Mouse (Mus musculus): ENCODE measurements around the gene Mapk8ip1. TPM values are rescaled to one million over a fixed set of nuclear protein-coding genes. Genes with fewer than 3 reads are reported as not detected.

Mapk8ip1 gene
- polyA plus RNA-seq (2016; fragmentation: Nextera tagmentation; extraction: Ambion mirVana) = 58.3 and 70.5 TPM in 2 replicates

GRCm38 (mm10) chr2:92401091-92401561, at the start of gene Mapk8ip1:
TSS of gene Mapk8ip1 (minus strand) at chr2:92401263.
- Histone ChIP-seq H3K9me3 (replicated peaks) (no peaks in the 10 kb centered on the region), H3K36me3 (peaks cover 31% of the 10 kb centered on the region), H3K27ac (replicated peaks) (peak within 1 kb of the TSS; percentile 91), H3K4me3 (peak within 1 kb of the TSS; percentile 80), H3K27me3 (ENCODE audit: low read depth, poor library complexity, severe bottlenecking) (0 out of 2 replicates have a peak, but pooled peaks cover 5% of the 10 kb centered on the region), H3K4me1 (peaks cover 75% of the 10 kb centered on the region)
- whole genome bisulfite sequencing = 7% methylated on average over 54 of the region's 59 CpGs
- peak; percentile 57 for DNase-seq (ENCODE audit: low spot score)

GRCm38 (mm10) chr2:92447121-92447740, 46.2 kb upstream of the Mapk8ip1 start:
- Histone ChIP-seq H3K9me3 (replicated peaks) (no peaks in the 10 kb centered on the region), H3K4me3 (no peak overlapping the region), H3K27me3 (ENCODE audit: low read depth, poor library complexity, severe bottlenecking) (no peaks in the 10 kb centered on the region), H3K36me3 (no peaks in the 10 kb centered on the region), H3K4me1 (peaks cover 28% of the 10 kb centered on the region), H3K27ac (replicated peaks) (no peak overlapping the region)
- DNase-seq (ENCODE audit: low spot score) = no peak
- 70% methylated on average over 7 of the region's 7 CpGs for WGBS

- Histone ChIP-seq H3K4me3 (no peak overlapping the region), H3K36me3 (no peaks in the 10 kb centered on the region), H3K27ac (replicated peaks) (no peak overlapping the region), H3K9me3 (replicated peaks) (no peaks in the 10 kb centered on the region), H3K27me3 (ENCODE audit: low read depth, poor library complexity, severe bottlenecking) (no peaks in the 10 kb centered on the region), H3K4me1 (peaks cover 28% of the 10 kb centered on the region)
- 75% methylated on average over 8 of the region's 8 CpGs for WGBS
- DNase-seq (ENCODE audit: low spot score) = no peak
Measured at GRCm38 (mm10) chr2:92446656-92447055, 45.6 kb upstream of the Mapk8ip1 start.

GRCm38 (mm10) chr2:92445890-92446289, 44.8 kb upstream of the Mapk8ip1 start:
- H3K27ac ChIP-seq (replicated peaks) = peak overlapping the region; percentile 28; the same call in 1 of the 2 replicates
- no peaks in the 10 kb centered on the region for H3K9me3 ChIP-seq (replicated peaks)
- peaks cover 28% of the 10 kb centered on the region for H3K4me1 ChIP-seq
- DNase-seq (ENCODE audit: low spot score) = no peak
- 34% methylated on average over 9 of the region's 9 CpGs for WGBS
- H3K4me3 ChIP-seq = no peak overlapping the region
- no peaks in the 10 kb centered on the region for H3K27me3 ChIP-seq (ENCODE audit: low read depth, poor library complexity, severe bottlenecking)
- H3K36me3 ChIP-seq = no peaks in the 10 kb centered on the region

- no peak overlapping the region for H3K27ac ChIP-seq (replicated peaks)
- H3K4me3 ChIP-seq = no peak overlapping the region
- no peak for DNase-seq (ENCODE audit: low spot score)
- 60% methylated on average over 4 of the region's 4 CpGs for WGBS
- H3K27me3 ChIP-seq (ENCODE audit: low read depth, poor library complexity, severe bottlenecking) = no peaks in the 10 kb centered on the region
- H3K9me3 ChIP-seq (replicated peaks) = no peaks in the 10 kb centered on the region
- H3K4me1 ChIP-seq = peaks cover 28% of the 10 kb centered on the region
- H3K36me3 ChIP-seq = no peaks in the 10 kb centered on the region
Measured at GRCm38 (mm10) chr2:92444376-92444775, 43.3 kb upstream of the Mapk8ip1 start.

- H3K36me3 ChIP-seq = no peaks in the 10 kb centered on the region
- DNase-seq (ENCODE audit: low spot score) = no peak
- H3K4me1 ChIP-seq = peaks cover 28% of the 10 kb centered on the region
- WGBS = 79% methylated on average over 4 of the region's 4 CpGs
- no peaks in the 10 kb centered on the region for H3K27me3 ChIP-seq (ENCODE audit: low read depth, poor library complexity, severe bottlenecking)
- no peak overlapping the region for H3K27ac ChIP-seq (replicated peaks)
- no peaks in the 10 kb centered on the region for H3K9me3 ChIP-seq (replicated peaks)
- H3K4me3 ChIP-seq = no peak overlapping the region
Measured at GRCm38 (mm10) chr2:92443313-92443712, 42.2 kb upstream of the Mapk8ip1 start.

GRCm38 (mm10) chr2:92442419-92443001, 41.4 kb upstream of the Mapk8ip1 start:
- no peak for DNase-seq (ENCODE audit: low spot score)
- H3K9me3 ChIP-seq (replicated peaks) = no peaks in the 10 kb centered on the region
- 89% methylated on average over 12 of the region's 12 CpGs for WGBS
- no peaks in the 10 kb centered on the region for H3K36me3 ChIP-seq
- no peak overlapping the region for H3K27ac ChIP-seq (replicated peaks)
- peaks cover 26% of the 10 kb centered on the region for H3K4me1 ChIP-seq
- H3K4me3 ChIP-seq = no peak overlapping the region
- no peaks in the 10 kb centered on the region for H3K27me3 ChIP-seq (ENCODE audit: low read depth, poor library complexity, severe bottlenecking)

- H3K27ac ChIP-seq (replicated peaks) = no peak overlapping the region
- peaks cover 14% of the 10 kb centered on the region for H3K4me1 ChIP-seq
- H3K36me3 ChIP-seq = no peaks in the 10 kb centered on the region
- no peaks in the 10 kb centered on the region for H3K27me3 ChIP-seq (ENCODE audit: low read depth, poor library complexity, severe bottlenecking)
- no peak for DNase-seq (ENCODE audit: low spot score)
- no peak overlapping the region for H3K4me3 ChIP-seq
- no peaks in the 10 kb centered on the region for H3K9me3 ChIP-seq (replicated peaks)
- 70% methylated on average over 6 of the region's 6 CpGs for WGBS
Measured at GRCm38 (mm10) chr2:92440432-92440831, 39.4 kb upstream of the Mapk8ip1 start.

GRCm38 (mm10) chr2:92438567-92438966, 37.5 kb upstream of the Mapk8ip1 start:
- H3K36me3 ChIP-seq = no peaks in the 10 kb centered on the region
- peaks cover 21% of the 10 kb centered on the region for H3K4me1 ChIP-seq
- H3K27ac ChIP-seq (replicated peaks) = no peak overlapping the region
- no peaks in the 10 kb centered on the region for H3K9me3 ChIP-seq (replicated peaks)
- DNase-seq (ENCODE audit: low spot score) = no peak
- H3K4me3 ChIP-seq = no peak overlapping the region
- peaks cover 7% of the 10 kb centered on the region; the same call in 1 of the 2 replicates for H3K27me3 ChIP-seq (ENCODE audit: low read depth, poor library complexity, severe bottlenecking)
- 72% methylated on average over 3 of the region's 3 CpGs for WGBS

GRCm38 (mm10) chr2:92437875-92438274, 36.8 kb upstream of the Mapk8ip1 start:
- WGBS = 2% methylated on average over 5 of the region's 5 CpGs
- H3K27me3 ChIP-seq (ENCODE audit: low read depth, poor library complexity, severe bottlenecking) = peaks cover 7% of the 10 kb centered on the region; the same call in 1 of the 2 replicates
- no peaks in the 10 kb centered on the region for H3K36me3 ChIP-seq
- H3K9me3 ChIP-seq (replicated peaks) = no peaks in the 10 kb centered on the region
- peak overlapping the region; percentile 22; the same call in 1 of the 2 replicates for H3K4me3 ChIP-seq
- no peak overlapping the region for H3K27ac ChIP-seq (replicated peaks)
- DNase-seq (ENCODE audit: low spot score) = peak; percentile 81
- peaks cover 25% of the 10 kb centered on the region for H3K4me1 ChIP-seq

GRCm38 (mm10) chr2:92437366-92437765, 36.3 kb upstream of the Mapk8ip1 start:
- Histone ChIP-seq H3K4me3 (no peak overlapping the region), H3K27me3 (ENCODE audit: low read depth, poor library complexity, severe bottlenecking) (peaks cover 7% of the 10 kb centered on the region; the same call in 1 of the 2 replicates), H3K27ac (replicated peaks) (no peak overlapping the region), H3K36me3 (no peaks in the 10 kb centered on the region), H3K4me1 (peaks cover 30% of the 10 kb centered on the region), H3K9me3 (replicated peaks) (no peaks in the 10 kb centered on the region)
- no peak for DNase-seq (ENCODE audit: low spot score)
- 82% methylated on average over 4 of the region's 4 CpGs for WGBS

- no peak overlapping the region for H3K4me3 ChIP-seq
Measured at GRCm38 (mm10) chr2:92435023-92435422, 34.0 kb upstream of the Mapk8ip1 start.

GRCm38 (mm10) chr2:92434375-92434745, 33.3 kb upstream of the Mapk8ip1 start:
- Histone ChIP-seq H3K36me3 (no peaks in the 10 kb centered on the region), H3K4me3 (peak overlapping the region; percentile 78), H3K27ac (replicated peaks) (peak overlapping the region; percentile 81), H3K9me3 (replicated peaks) (no peaks in the 10 kb centered on the region), H3K27me3 (ENCODE audit: low read depth, poor library complexity, severe bottlenecking) (peaks cover 7% of the 10 kb centered on the region; the same call in 1 of the 2 replicates), H3K4me1 (peaks cover 60% of the 10 kb centered on the region)
- no peak for DNase-seq (ENCODE audit: low spot score)
- WGBS = 11% methylated on average over 12 of the region's 12 CpGs

More at GRCm38 (mm10) chr2:92435023-92435422, 34.0 kb upstream of the Mapk8ip1 start:
- no peak for DNase-seq (ENCODE audit: low spot score)
- Histone ChIP-seq H3K9me3 (replicated peaks) (no peaks in the 10 kb centered on the region), H3K36me3 (no peaks in the 10 kb centered on the region), H3K27me3 (ENCODE audit: low read depth, poor library complexity, severe bottlenecking) (peaks cover 7% of the 10 kb centered on the region; the same call in 1 of the 2 replicates), H3K27ac (replicated peaks) (no peak overlapping the region), H3K4me1 (peaks cover 53% of the 10 kb centered on the region)
- 57% methylated on average over 6 of the region's 6 CpGs for WGBS
